Mouse (Mus musculus) midbrain, embryonic 11.5 days (tissue): Measurements from ENCODE around the gene Cacng8. TPM values are rescaled to one million over a fixed set of nuclear protein-coding genes. Genes with fewer than 3 reads are reported as not detected.

Experiments
- ATAC-seq: fragments of 200-750 bp; cut with Nextera tagmentation; 2 replicates; pipeline ENCODE4 v1.8.0; 2017; ENCODE audit warnings: moderate TSS enrichment, moderate library complexity; ENCODE audit not compliant: low FRiP score
- DNase-seq: peaks from one replicate; pipeline ENCODE4 v3.0.0; 2015; ENCODE audit warnings: low spot score; ENCODE audit errors: missing footprints
- H3K27ac ChIP-seq: fragments of 300-500 bp; sonication (generic); 2 replicates; pipeline ENCODE4 v1.5.1; 2014; ENCODE audit warnings: low read depth, low read length
- H3K27me3 ChIP-seq: fragments of 300-500 bp; sonication (generic); 2 replicates; pipeline ENCODE4 v1.6.1; 2014; ENCODE audit warnings: mild to moderate bottlenecking, low read length, moderate library complexity, mixed read lengths; ENCODE audit not compliant: control insufficient read depth, insufficient read depth
- H3K36me3 ChIP-seq: fragments of 300-500 bp; sonication (generic); 2 replicates; pipeline ENCODE4 v1.6.1; 2014; ENCODE audit warnings: mild to moderate bottlenecking, low read length, moderate library complexity, mixed read lengths; ENCODE audit not compliant: control insufficient read depth, insufficient read depth
- H3K4me1 ChIP-seq: fragments of 300-500 bp; sonication (generic); 2 replicates; pipeline ENCODE4 v1.6.1; 2014; ENCODE audit warnings: low read length; ENCODE audit not compliant: control insufficient read depth, insufficient read depth
- H3K4me2 ChIP-seq: fragments of 300-500 bp; sonication (generic); 2 replicates; pipeline ENCODE4 v1.6.1; 2014; ENCODE audit warnings: mild to moderate bottlenecking, moderate library complexity
- H3K4me3 ChIP-seq: fragments of 300-500 bp; sonication (generic); 2 replicates; pipeline ENCODE4 v1.5.1; 2014; ENCODE audit warnings: low read depth, low read length
- H3K9ac ChIP-seq: fragments of 300-500 bp; sonication (generic); 2 replicates; pipeline ENCODE4 v1.6.1; 2014; ENCODE audit warnings: low read length
- H3K9me3 ChIP-seq: fragments of 300-500 bp; sonication (generic); 2 replicates; pipeline ENCODE4 v1.6.1; 2016; ENCODE audit warnings: low read length; ENCODE audit not compliant: control insufficient read depth
- WGBS: fragments of 180-500 bp; shearing (Covaris S2); extraction: QIAGEN DNeasy Blood & Tissue Kit; methylation state at CpG from one replicate; pipeline ENCODE4 v1.1.7; 2014; 5-methylcytosine and 5-hydroxymethylcytosine counted together
- polyA plus RNA-seq: library from polyadenylated mRNA; unstranded; fragments of >200 nt; fragmentation: Nextera tagmentation; extraction: Ambion mirVana; gene quantifications from 2 replicates; pipeline ENCODE4 v1.2.1, GENCODE M21; 2014

Cacng8 gene
- polyA plus RNA-seq, 1 experiment from 2014 or later: 4.7 TPM

- 75% methylated on average over 5 of the region's 5 CpGs for WGBS
- Histone ChIP-seq H3K9ac (no peak overlapping the region), H3K9me3 (no peaks in the 10 kb centered on the region), H3K36me3 (no peaks in the 10 kb centered on the region), H3K4me2 (no peak overlapping the region), H3K27ac (no peak overlapping the region), H3K4me1 (no peaks in the 10 kb centered on the region), H3K27me3 (no peaks in the 10 kb centered on the region), H3K4me3 (no peak overlapping the region)
- DNase-seq (no peak), ATAC-seq (no peak)
Observed at GRCm38 (mm10) chr7:3450671-3451070, 60.2 kb downstream of the Cacng8 start.

GRCm38 (mm10) chr7:3451161-3451560 lies 60.7 kb downstream of the Cacng8 start:
- DNase-seq (no peak), ATAC-seq (no peak)
- no peaks in the 10 kb centered on the region for H3K9me3 ChIP-seq
- H3K4me1 ChIP-seq: no peaks in the 10 kb centered on the region
- H3K27me3 ChIP-seq: no peaks in the 10 kb centered on the region
- H3K36me3 ChIP-seq: no peaks in the 10 kb centered on the region
- 59% methylated on average over 6 of the region's 6 CpGs for WGBS
- no peak overlapping the region for H3K9ac ChIP-seq
- no peak overlapping the region for H3K4me2 ChIP-seq
- no peak overlapping the region for H3K4me3 ChIP-seq
- H3K27ac ChIP-seq: no peak overlapping the region

GRCm38 (mm10) chr7:3452821-3453485 lies 62.5 kb downstream of the Cacng8 start:
- DNase-seq (no peak), ATAC-seq (no peak)
- Histone ChIP-seq H3K4me1 (no peaks in the 10 kb centered on the region), H3K4me2 (no peak overlapping the region), H3K36me3 (no peaks in the 10 kb centered on the region), H3K9ac (no peak overlapping the region), H3K27me3 (no peaks in the 10 kb centered on the region), H3K4me3 (no peak overlapping the region), H3K27ac (no peak overlapping the region), H3K9me3 (no peaks in the 10 kb centered on the region)
- WGBS: 58% methylated on average over 12 of the region's 12 CpGs

DNA sequence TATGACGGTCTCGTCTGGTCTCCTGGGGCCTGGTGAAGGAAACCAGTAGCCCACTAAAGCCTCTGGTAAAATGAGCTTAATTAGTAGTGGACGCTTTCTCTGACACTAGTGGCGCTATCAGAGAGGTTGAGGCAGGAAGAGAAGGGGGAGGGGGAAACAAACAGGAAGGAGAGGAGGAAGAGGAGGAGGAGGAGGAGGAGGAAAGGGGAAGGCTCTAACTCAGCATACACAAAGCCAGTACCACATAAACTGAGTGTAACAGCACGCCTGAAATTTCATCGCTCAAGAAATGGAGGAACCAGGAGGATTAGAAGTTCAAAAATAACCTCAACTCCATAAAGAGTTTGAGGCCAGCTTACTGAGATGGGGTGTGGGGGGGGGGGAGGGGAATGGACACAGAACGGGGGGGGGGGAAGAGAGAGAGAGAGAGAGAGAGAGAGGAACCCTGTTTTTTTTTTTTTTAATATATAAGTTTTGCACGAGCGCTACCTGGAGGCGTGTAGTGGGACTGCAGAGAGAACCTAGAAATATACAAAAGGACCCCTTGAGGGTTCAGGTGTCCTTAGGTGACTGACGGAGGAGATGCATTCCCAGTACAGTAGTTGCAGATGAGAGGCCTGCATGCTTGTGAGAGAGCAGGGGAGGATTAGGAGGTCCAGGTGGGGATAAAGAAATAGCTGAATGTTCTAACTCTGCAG lies 63.2 kb downstream of the Cacng8 start:
- Histone ChIP-seq H3K4me1 (no peaks in the 10 kb centered on the region), H3K9ac (no peak overlapping the region), H3K9me3 (no peaks in the 10 kb centered on the region), H3K27me3 (no peaks in the 10 kb centered on the region), H3K27ac (no peak overlapping the region), H3K4me3 (no peak overlapping the region), H3K36me3 (no peaks in the 10 kb centered on the region), H3K4me2 (no peak overlapping the region)
- no peak for DNase-seq
- whole genome bisulfite sequencing: 55% methylated on average over 11 of the region's 11 CpGs
- no peak for ATAC-seq

- WGBS: 97% methylated on average over 10 of the region's 10 CpGs
Observed at GRCm38 (mm10) chr7:3457111-3457840, 66.8 kb downstream of the Cacng8 start.

DNA sequence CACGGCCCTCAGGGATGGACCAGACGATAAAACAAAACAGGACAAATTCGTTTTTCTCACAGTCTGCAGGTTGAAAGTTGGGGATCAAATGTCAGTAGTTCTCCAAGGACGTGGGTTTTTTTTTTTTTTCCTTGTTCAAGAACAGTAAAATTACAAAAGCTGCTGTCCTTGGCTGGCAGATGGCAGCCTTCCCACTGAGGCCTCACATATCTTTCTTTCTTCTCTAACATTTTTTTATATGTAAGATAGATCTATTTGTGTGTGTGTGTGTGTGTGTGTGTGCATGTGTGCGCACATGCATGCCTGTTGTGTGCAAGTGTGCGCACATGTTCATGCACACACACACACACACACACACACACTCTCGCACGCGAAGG lies 67.3 kb downstream of the Cacng8 start:
- Histone ChIP-seq H3K4me3 (no peak overlapping the region), H3K4me1 (no peaks in the 10 kb centered on the region), H3K9me3 (no peaks in the 10 kb centered on the region; the same call in 1 of the 2 replicates), H3K36me3 (no peaks in the 10 kb centered on the region), H3K9ac (no peak overlapping the region), H3K4me2 (no peak overlapping the region), H3K27ac (no peak overlapping the region), H3K27me3 (no peaks in the 10 kb centered on the region)
- ATAC-seq: no peak
- no peak for DNase-seq
- 77% methylated on average over 9 of the region's 9 CpGs for WGBS

More at GRCm38 (mm10) chr7:3457111-3457840, 66.8 kb downstream of the Cacng8 start:
- no peak overlapping the region for H3K4me3 ChIP-seq
- no peak overlapping the region for H3K4me2 ChIP-seq
- H3K27ac ChIP-seq: no peak overlapping the region
- H3K36me3 ChIP-seq: no peaks in the 10 kb centered on the region
- H3K9me3 ChIP-seq: no peaks in the 10 kb centered on the region; the same call in 1 of the 2 replicates
- no peak for DNase-seq
- H3K9ac ChIP-seq: no peak overlapping the region
- no peaks in the 10 kb centered on the region for H3K27me3 ChIP-seq
- no peak for ATAC-seq
- H3K4me1 ChIP-seq: no peaks in the 10 kb centered on the region

DNA sequence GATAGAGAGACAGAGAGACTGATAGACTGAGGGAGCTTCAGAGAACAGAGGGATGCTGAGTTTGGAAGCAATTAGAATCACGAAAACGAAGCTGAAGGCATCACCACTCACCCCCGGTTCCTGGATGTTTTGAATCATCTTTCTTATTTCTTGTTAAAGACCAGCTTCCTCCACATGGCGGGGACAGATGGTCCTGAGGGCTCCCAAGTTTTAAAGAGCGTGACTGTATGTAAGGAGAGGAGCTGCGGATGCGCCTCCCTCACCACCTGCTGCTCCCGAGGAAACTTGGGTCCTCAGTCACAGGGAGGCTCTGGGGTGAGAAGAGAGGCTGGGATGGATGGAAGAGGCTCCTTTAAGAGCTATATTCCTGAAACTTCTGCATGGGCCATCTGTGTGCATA lies 69.8 kb downstream of the Cacng8 start:
- ATAC-seq (no peak), DNase-seq (no peak)
- Histone ChIP-seq H3K9ac (no peak overlapping the region), H3K4me1 (no peaks in the 10 kb centered on the region), H3K4me2 (no peak overlapping the region), H3K9me3 (no peaks in the 10 kb centered on the region; the same call in 1 of the 2 replicates), H3K4me3 (no peak overlapping the region), H3K36me3 (no peaks in the 10 kb centered on the region), H3K27ac (no peak overlapping the region), H3K27me3 (no peaks in the 10 kb centered on the region)
- 88% methylated on average over 8 of the region's 8 CpGs for WGBS

GRCm38 (mm10) chr7:3463306-3463705 lies 72.8 kb downstream of the Cacng8 start:
- ATAC-seq: no peak
- Histone ChIP-seq H3K4me2 (no peak overlapping the region), H3K27me3 (no peaks in the 10 kb centered on the region), H3K4me1 (no peaks in the 10 kb centered on the region), H3K9me3 (no peaks in the 10 kb centered on the region; the same call in 1 of the 2 replicates), H3K9ac (no peak overlapping the region), H3K36me3 (no peaks in the 10 kb centered on the region), H3K4me3 (no peak overlapping the region), H3K27ac (no peak overlapping the region)
- no peak for DNase-seq
- 82% methylated on average over 4 of the region's 4 CpGs for WGBS
